Mouse (Mus musculus): ENCODE measurements around the gene Cops7a. TPM values are rescaled to one million over a fixed set of nuclear protein-coding genes. Genes with fewer than 3 reads are reported as not detected.

Gene Cops7a
- polyA plus RNA-seq, 1 experiment from 2014 or later: 105 TPM

GRCm38 (mm10) chr6:124915942-124916694, 49.2 kb downstream of the Cops7a start:
- Histone ChIP-seq H3K27ac (replicated peaks) (peak overlapping the region; percentile 100), H3K9ac (replicated peaks) (peak overlapping the region; percentile 99), H3K36me3 (peaks cover 28% of the 10 kb centered on the region), H3K4me3 (peak overlapping the region; percentile 99), H3K4me2 (replicated peaks) (peak overlapping the region; percentile 98), H3K9me3 (no peaks in the 10 kb centered on the region), H3K27me3 (peaks cover 5% of the 10 kb centered on the region), H3K4me1 (peaks cover 61% of the 10 kb centered on the region)
- no peak for ATAC-seq (ENCODE audit: low FRiP score, low read depth)
- WGBS: 3% methylated on average over 12 of the region's 12 CpGs

GRCm38 (mm10) chr6:124915160-124915941, 50.0 kb downstream of the Cops7a start:
- H3K9me3 ChIP-seq: no peaks in the 10 kb centered on the region
- peak overlapping the region; percentile 98 for H3K4me2 ChIP-seq (replicated peaks)
- peak overlapping the region; percentile 99 for H3K4me3 ChIP-seq
- peak overlapping the region; percentile 99 for H3K9ac ChIP-seq (replicated peaks)
- H3K4me1 ChIP-seq: peaks cover 62% of the 10 kb centered on the region
- H3K27me3 ChIP-seq: peaks cover 12% of the 10 kb centered on the region
- H3K27ac ChIP-seq (replicated peaks): peak overlapping the region; percentile 100
- no peak for ATAC-seq (ENCODE audit: low FRiP score, low read depth)
- peaks cover 28% of the 10 kb centered on the region for H3K36me3 ChIP-seq
- WGBS: 7% methylated on average over 22 of the region's 22 CpGs

DNA sequence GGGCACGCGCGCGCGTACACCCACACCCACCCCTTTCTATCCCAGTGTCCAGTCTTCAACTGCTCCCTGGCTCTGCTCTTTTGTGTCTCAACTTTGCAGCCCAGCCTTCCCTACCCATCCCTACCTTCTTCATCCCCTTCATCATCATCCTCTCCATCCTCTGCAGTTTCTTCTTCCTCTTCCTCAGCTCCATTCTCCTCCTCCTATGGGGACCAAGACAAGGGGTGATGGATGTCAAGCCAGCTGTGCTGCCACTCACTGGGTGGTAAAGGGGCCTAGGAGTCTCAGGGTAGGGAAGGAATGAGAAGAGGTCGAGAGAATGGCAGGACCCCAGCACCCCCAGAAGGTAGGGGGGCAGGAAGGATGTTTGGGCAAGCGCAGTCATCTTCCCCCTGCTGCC, 50.8 kb downstream of the Cops7a start:
- H3K4me3 ChIP-seq: peak overlapping the region; percentile 99
- H3K9ac ChIP-seq (replicated peaks): peak overlapping the region; percentile 99
- H3K9me3 ChIP-seq: no peaks in the 10 kb centered on the region
- H3K27me3 ChIP-seq: peaks cover 21% of the 10 kb centered on the region
- H3K27ac ChIP-seq (replicated peaks): peak overlapping the region; percentile 100
- peaks cover 28% of the 10 kb centered on the region for H3K36me3 ChIP-seq
- WGBS: 58% methylated on average over 2 of the region's 7 CpGs
- peaks cover 64% of the 10 kb centered on the region for H3K4me1 ChIP-seq
- no peak for ATAC-seq (ENCODE audit: low FRiP score, low read depth)
- H3K4me2 ChIP-seq (replicated peaks): peak overlapping the region; percentile 98

- WGBS: 51% methylated on average over 14 of the region's 14 CpGs
- 0 out of 2 replicates have a peak overlapping the region, but pooled peaks have one; percentile 98 for H3K4me2 ChIP-seq (replicated peaks)
- H3K36me3 ChIP-seq: peaks cover 28% of the 10 kb centered on the region
- H3K27ac ChIP-seq (replicated peaks): peak overlapping the region; percentile 100
- ATAC-seq (ENCODE audit: low FRiP score, low read depth): no peak
- H3K4me3 ChIP-seq: peak overlapping the region; percentile 2; the same call in 1 of the 2 replicates
- peak overlapping the region; percentile 99 for H3K9ac ChIP-seq (replicated peaks)
- peaks cover 26% of the 10 kb centered on the region for H3K27me3 ChIP-seq
- H3K9me3 ChIP-seq: no peaks in the 10 kb centered on the region
- peaks cover 58% of the 10 kb centered on the region for H3K4me1 ChIP-seq
Measured at GRCm38 (mm10) chr6:124913721-124914285, 51.5 kb downstream of the Cops7a start.

DNA sequence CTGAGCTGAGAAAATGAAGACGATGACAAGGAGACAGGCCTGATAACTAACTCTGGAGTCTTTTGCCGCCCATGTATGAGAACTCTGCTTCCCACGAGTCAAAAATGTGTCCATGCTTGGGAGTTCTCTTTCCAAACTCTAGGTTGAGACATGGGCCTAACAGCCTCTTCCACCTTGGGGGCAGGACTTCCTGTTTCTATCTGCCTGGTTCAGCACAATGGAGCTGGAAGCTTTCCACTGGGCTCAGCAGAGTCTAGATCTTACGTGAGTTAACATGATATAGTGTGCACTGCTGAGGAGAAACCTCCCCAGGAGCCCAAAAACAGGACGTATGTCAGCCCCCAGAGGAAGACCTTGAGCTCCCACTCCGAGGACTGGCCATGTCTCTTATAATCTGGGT, 52.1 kb downstream of the Cops7a start:
- WGBS: 67% methylated on average over 6 of the region's 6 CpGs
- ATAC-seq (ENCODE audit: low FRiP score, low read depth): no peak
- Histone ChIP-seq H3K9ac (replicated peaks) (no peak overlapping the region), H3K27me3 (peaks cover 32% of the 10 kb centered on the region), H3K4me3 (no peak overlapping the region), H3K4me1 (peaks cover 52% of the 10 kb centered on the region), H3K27ac (replicated peaks) (peak overlapping the region; percentile 100), H3K36me3 (peaks cover 28% of the 10 kb centered on the region), H3K9me3 (no peaks in the 10 kb centered on the region), H3K4me2 (replicated peaks) (no peak overlapping the region)

DNA sequence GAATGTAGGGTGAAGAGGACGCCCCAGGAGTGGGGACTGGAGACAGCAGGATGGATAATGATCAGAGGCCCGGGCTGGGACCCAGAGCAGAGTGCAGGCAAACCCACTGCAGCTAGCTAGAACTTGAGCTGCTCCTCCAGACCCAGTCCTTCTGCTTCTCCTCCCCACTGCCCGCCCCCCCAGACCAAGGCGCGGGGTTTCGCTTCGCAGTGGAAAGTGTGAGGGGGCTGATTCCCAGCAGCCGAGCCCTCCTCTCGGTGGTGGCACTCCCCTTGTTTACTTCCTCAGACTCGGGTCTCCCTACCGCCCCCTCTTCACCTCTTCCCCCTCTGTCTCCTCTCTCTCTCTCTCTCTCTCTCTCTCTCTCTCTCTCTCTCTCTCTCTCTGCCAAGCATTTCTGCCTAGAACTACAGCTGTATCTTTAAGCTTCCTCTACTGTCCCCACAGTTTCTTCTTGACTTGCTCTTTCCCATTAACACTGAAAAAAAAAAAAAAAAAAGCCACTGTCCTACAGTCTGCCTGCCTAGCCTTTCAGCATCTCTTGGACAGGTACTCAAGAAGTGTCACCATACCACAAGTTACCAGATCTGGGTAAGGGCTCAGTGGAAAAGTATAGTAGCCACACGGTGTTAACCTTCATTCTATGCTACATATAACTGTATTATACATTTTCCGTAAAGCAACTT, 53.7 kb downstream of the Cops7a start, which contains the start of gene Lag3:
Gene Lag3, minus strand, starts transcription at position 173 of the 686 bp plus-strand sequence.
- peak within 1 kb of the TSS; percentile 4; the same call in 1 of the 2 replicates for H3K9ac ChIP-seq (replicated peaks)
- H3K4me1 ChIP-seq: peaks cover 50% of the 10 kb centered on the region
- H3K36me3 ChIP-seq: peaks cover 28% of the 10 kb centered on the region
- H3K9me3 ChIP-seq: no peaks in the 10 kb centered on the region
- ATAC-seq (ENCODE audit: low FRiP score, low read depth): no peak
- WGBS: 22% methylated on average over 11 of the region's 13 CpGs
- H3K27me3 ChIP-seq: peaks cover 35% of the 10 kb centered on the region
- H3K27ac ChIP-seq (replicated peaks): 0 out of 2 replicates have a peak within 1 kb of the TSS, but pooled peaks have one; percentile 3
- no peak within 1 kb of the TSS for H3K4me3 ChIP-seq
- no peak within 1 kb of the TSS for H3K4me2 ChIP-seq (replicated peaks)

- Histone ChIP-seq H3K4me1 (peaks cover 42% of the 10 kb centered on the region), H3K9ac (replicated peaks) (peak overlapping the region; percentile 41), H3K4me3 (no peak overlapping the region), H3K9me3 (no peaks in the 10 kb centered on the region), H3K27ac (replicated peaks) (no peak overlapping the region), H3K36me3 (peaks cover 27% of the 10 kb centered on the region), H3K27me3 (peaks cover 35% of the 10 kb centered on the region), H3K4me2 (replicated peaks) (peak overlapping the region; percentile 32)
- 0 out of 2 replicates have a peak, but pooled peaks have one; percentile 5 for ATAC-seq (ENCODE audit: low FRiP score, low read depth)
- 3% methylated on average over 29 of the region's 32 CpGs for WGBS
Measured at GRCm38 (mm10) chr6:124910032-124910431, 55.3 kb downstream of the Cops7a start.

Other genes with a start within 250 kb of the Cops7a start
- gene Ptpn6, start 226.8 kb downstream of the Cops7a start, polyA plus RNA-seq (2016; fragmentation: Nextera tagmentation; extraction: Ambion mirVana): 5.2 and 5.6 TPM in 2 replicates
- gene Grcc10, start 224.2 kb downstream of the Cops7a start, polyA plus RNA-seq (2016; fragmentation: Nextera tagmentation; extraction: Ambion mirVana): 523 and 554 TPM in 2 replicates
- gene Gm45234, start 209.5 kb downstream of the Cops7a start, polyA plus RNA-seq (2016; fragmentation: Nextera tagmentation; extraction: Ambion mirVana): not detected in 2 replicates
- 15.6 and 18.0 TPM in 2 replicates for gene Atn1, start 209.0 kb downstream of the Cops7a start, polyA plus RNA-seq (2016; fragmentation: Nextera tagmentation; extraction: Ambion mirVana)
- gene Eno2, start 195.9 kb downstream of the Cops7a start, polyA plus RNA-seq (2016; fragmentation: Nextera tagmentation; extraction: Ambion mirVana): 9.0 and 9.4 TPM in 2 replicates
- 2.3 and 4.6 TPM in 2 replicates for gene Lrrc23, start 185.8 kb downstream of the Cops7a start, polyA plus RNA-seq (2016; fragmentation: Nextera tagmentation; extraction: Ambion mirVana)
- 8.1 and 8.6 TPM in 2 replicates for gene Spsb2, start 156.9 kb downstream of the Cops7a start, polyA plus RNA-seq (2016; fragmentation: Nextera tagmentation; extraction: Ambion mirVana)
- 423 and 428 TPM in 2 replicates for gene Tpi1, start 151.2 kb downstream of the Cops7a start, polyA plus RNA-seq (2016; fragmentation: Nextera tagmentation; extraction: Ambion mirVana)
- 213 and 214 TPM in 2 replicates for gene Usp5, start 136.1 kb downstream of the Cops7a start, polyA plus RNA-seq (2016; fragmentation: Nextera tagmentation; extraction: Ambion mirVana)
- gene Cdca3, start 136.0 kb downstream of the Cops7a start, polyA plus RNA-seq (2016; fragmentation: Nextera tagmentation; extraction: Ambion mirVana): 168 and 169 TPM in 2 replicates
- 5.5 TPM in 2 replicates for gene Gnb3, start 125.3 kb downstream of the Cops7a start, polyA plus RNA-seq (2016; fragmentation: Nextera tagmentation; extraction: Ambion mirVana)
- 21.4 and 25.6 TPM in 2 replicates for gene P3h3, start 107.8 kb downstream of the Cops7a start, polyA plus RNA-seq (2016; fragmentation: Nextera tagmentation; extraction: Ambion mirVana)
- 11.8 and 11.9 TPM in 2 replicates for gene Gpr162, start 101.6 kb downstream of the Cops7a start, polyA plus RNA-seq (2016; fragmentation: Nextera tagmentation; extraction: Ambion mirVana)
- gene Cd4, start 77.3 kb downstream of the Cops7a start, polyA plus RNA-seq (2016; fragmentation: Nextera tagmentation; extraction: Ambion mirVana): 0.20 TPM in 1 of 2 replicates, not detected in the other
- gene Lag3, start 53.8 kb downstream of the Cops7a start, polyA plus RNA-seq (2016; fragmentation: Nextera tagmentation; extraction: Ambion mirVana): 1.9 and 3.1 TPM in 2 replicates
- 525 and 672 TPM in 2 replicates for gene Ptms, start 45.4 kb downstream of the Cops7a start, polyA plus RNA-seq (2016; fragmentation: Nextera tagmentation; extraction: Ambion mirVana)
- gene Mlf2, start 34.2 kb downstream of the Cops7a start, polyA plus RNA-seq (2016; fragmentation: Nextera tagmentation; extraction: Ambion mirVana): 452 and 459 TPM in 2 replicates
- gene Pianp, start 31.2 kb upstream of the Cops7a start, polyA plus RNA-seq (2016; fragmentation: Nextera tagmentation; extraction: Ambion mirVana): 6.7 and 7.7 TPM in 2 replicates
- gene Zfp384, start 43.6 kb upstream of the Cops7a start, polyA plus RNA-seq (2016; fragmentation: Nextera tagmentation; extraction: Ambion mirVana): 18.0 and 20.6 TPM in 2 replicates
- 163 and 171 TPM in 2 replicates for gene Ing4, start 74.2 kb upstream of the Cops7a start, polyA plus RNA-seq (2016; fragmentation: Nextera tagmentation; extraction: Ambion mirVana)
- gene Acrbp, start 84.2 kb upstream of the Cops7a start, polyA plus RNA-seq (2016; fragmentation: Nextera tagmentation; extraction: Ambion mirVana): 18.0 and 18.9 TPM in 2 replicates
- gene Lpar5, start 102.4 kb upstream of the Cops7a start, polyA plus RNA-seq (2016; fragmentation: Nextera tagmentation; extraction: Ambion mirVana): 0.16 and 0.26 TPM in 2 replicates
- 127 and 132 TPM in 2 replicates for gene Chd4, start 130.4 kb upstream of the Cops7a start, polyA plus RNA-seq (2016; fragmentation: Nextera tagmentation; extraction: Ambion mirVana)
- 54.1 and 56.4 TPM in 2 replicates for gene Nop2, start 166.4 kb upstream of the Cops7a start, polyA plus RNA-seq (2016; fragmentation: Nextera tagmentation; extraction: Ambion mirVana)
- gene Iffo1, start 179.7 kb upstream of the Cops7a start, polyA plus RNA-seq (2016; fragmentation: Nextera tagmentation; extraction: Ambion mirVana): 18.7 and 18.8 TPM in 2 replicates
- gene Gapdh, start 200.9 kb upstream of the Cops7a start, polyA plus RNA-seq (2016; fragmentation: Nextera tagmentation; extraction: Ambion mirVana): 1,933 and 1,972 TPM in 2 replicates
- gene Ncapd2, start 226.2 kb upstream of the Cops7a start, polyA plus RNA-seq (2016; fragmentation: Nextera tagmentation; extraction: Ambion mirVana): 183 and 192 TPM in 2 replicates
- 165 and 172 TPM in 2 replicates for gene Mrpl51, start 226.3 kb upstream of the Cops7a start, polyA plus RNA-seq (2016; fragmentation: Nextera tagmentation; extraction: Ambion mirVana)